Mouse (Mus musculus) adrenal gland, adult 8-10 months (tissue): ENCODE results near the gene Ncaph. TPM values are rescaled to one million over a fixed set of nuclear protein-coding genes. Genes with fewer than 3 reads are reported as not detected.
"Not testable (repeated sequence)": the region's sequence is repeated elsewhere in the genome, so short reads cannot be mapped to it uniquely, and the experiment has no call there.

Experiments
- DNase-seq: peaks from one replicate; pipeline ENCODE4 v3.0.0; 2022
- total RNA-seq, 4 experiments: library from RNA; stranded (reverse); gene quantifications; 2 replicates each; pipeline ENCODE4 v1.2.4; 2022

Ncaph gene
- total RNA-seq, 4 experiments from 2014 or later = 1.6 to 2.4 (median 1.7) TPM

DNA sequence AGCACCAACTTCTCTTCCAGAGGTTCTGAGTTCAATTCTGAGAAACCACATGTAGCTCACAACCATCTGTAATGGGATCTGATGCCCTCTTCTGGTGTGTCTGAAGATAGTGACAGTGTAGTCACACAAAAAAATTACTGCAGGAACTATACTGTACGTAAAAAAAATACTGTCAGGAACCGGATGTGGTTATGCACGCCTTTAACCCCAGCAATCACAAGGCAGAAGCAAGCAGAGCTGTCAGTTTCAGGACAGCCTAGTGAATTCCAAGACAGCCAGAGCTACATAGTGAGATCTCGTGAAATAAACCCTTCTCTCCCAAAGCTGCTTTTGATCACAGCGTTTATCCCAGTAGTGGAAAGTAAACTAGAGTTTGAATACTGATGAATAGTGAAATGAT lies 47.5 kb downstream of the Ncaph start:
- DNase-seq = no peak

DNA sequence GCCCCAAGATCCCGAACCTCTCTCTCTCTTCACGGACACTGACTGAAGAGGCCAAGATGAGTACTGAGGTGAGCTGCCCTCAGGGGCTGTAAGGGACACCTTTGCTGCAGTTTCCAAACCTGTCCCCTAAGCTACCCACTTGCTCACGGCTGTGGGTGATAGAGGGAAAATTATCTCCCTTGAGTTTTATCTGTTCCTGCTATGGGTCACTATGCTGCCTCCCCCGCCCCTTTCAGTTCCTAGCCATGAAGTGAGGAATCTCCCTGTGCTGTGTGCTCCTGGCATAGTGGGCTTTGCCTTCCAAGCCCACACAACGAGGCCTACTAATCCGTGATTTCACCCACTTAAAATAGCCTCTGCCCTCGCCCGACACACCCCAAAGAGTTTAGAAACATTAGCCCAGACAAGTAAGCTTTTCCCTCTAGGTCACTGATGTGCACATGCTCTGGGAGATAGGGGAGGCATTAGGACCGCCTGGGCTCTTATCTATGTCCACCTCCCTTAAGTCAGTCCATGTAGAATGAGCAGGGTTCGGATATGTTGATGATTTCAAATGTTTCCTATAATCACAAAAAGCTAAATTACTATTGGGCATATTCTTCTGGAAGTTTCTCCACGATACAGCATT lies 53.0 kb downstream of the Ncaph start:
- DNase-seq = no peak

DNA sequence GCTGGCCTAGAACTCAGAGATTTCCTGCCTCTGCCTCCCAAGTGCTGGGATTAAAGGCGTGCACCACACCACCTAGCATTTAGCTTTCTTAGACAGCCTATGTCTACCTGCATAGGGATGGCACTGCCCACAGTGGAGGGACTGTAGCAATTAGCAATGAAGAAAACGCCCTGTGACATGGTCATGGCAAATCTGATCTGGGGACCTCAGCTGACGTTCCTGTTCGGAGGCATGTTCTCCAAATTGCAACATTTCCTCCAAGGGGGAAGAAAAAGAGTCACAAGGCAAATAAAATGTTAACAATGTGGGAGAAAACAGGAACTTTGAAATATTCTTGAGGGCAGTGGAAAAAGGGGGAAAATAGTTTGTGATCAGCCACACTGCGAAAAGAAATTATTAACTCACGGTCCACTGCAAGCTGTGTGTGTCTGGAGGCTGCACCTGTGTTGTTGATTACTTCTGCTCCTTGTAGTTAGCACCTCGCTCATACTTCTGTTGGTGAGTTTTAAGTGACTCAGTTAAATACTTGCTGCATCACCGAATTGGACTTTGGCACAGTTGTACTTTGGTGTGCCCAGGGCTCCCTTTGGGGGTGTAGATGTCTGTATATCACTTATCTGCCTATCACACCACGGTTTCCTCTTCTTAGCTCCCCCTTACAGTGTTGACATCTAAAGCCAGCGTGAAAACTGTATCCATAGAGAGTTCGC lies 53.7 kb downstream of the Ncaph start:
- DNase-seq = no peak

DNA sequence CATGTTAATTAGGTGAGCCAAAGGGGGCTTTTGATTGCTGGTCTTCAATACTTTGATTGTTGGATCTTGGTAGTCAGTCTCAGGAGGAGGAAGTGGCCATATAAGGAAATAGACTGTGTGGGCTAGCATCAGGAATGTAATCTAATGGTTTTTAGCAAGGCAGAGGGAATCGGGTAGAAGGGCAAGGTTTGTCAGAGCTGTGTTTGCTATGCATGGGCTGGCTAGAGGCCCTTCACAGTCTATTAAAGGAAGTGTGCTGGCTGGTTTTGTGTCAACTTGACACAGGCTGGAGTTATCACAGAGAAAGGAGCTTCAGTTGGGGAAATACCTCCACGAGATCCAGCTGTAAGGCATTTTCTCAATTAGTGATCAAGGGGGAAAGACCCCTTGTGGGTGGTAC lies 54.7 kb downstream of the Ncaph start:
- not testable (repeated sequence) for DNase-seq

DNA sequence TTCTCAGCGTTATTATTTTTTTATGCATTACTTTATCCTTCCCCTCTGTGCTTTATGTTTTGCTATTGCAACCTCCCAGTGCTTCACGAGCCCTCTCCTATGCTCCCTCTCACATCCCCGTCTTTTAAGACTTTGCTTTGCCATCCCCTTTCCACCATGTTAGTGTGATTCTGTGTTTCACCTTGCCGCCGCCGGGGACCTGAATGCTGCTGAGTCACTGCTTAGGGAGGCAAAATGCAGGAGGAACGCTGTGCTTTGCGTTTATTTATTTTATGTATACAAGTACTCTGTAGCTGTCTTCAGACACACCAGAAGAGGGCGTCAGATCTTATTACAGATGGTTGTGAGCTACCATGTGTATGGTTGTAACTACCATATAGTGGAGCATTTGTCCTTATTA lies 56.1 kb downstream of the Ncaph start:
- no peak for DNase-seq

DNA sequence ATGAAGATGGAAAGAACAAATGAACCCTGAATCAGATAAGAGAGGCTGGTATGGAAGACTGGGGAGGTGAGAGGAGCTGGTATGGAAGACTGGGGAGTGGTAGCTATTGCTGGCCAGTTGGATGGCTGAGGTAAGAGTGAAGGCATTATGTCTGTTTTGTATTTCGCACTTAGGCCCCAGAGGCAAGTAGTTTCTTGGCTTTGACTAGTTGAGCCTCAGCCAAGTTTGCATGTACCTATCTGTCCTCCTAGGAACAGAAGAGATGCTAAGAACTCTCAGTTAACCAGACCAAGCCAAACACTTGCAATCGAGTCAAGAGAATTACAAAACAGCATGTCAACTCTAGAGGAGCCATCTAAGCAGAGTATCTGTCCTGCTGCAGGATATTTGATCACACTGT lies 59.6 kb downstream of the Ncaph start:
- no peak for DNase-seq

DNA sequence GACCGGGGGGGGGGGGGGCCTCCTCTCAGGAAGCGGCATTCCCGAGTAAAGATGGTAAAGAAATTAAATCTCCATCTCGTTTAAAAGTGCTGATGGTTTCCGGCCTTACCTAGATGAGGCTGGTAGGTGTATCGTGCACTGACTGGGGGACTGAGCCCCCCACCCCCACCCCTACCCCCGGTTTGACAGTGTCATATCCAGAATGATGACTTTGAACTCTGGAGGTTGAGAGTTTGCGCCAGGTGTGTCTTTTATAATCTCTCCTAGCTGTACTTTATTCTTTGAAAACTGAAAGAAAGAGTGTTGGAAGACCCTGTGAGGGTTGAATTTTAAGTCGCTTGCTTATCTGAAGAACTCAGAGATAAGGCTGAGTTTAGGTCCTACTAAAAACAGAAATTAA lies 62.9 kb downstream of the Ncaph start:
- no peak for DNase-seq

DNA sequence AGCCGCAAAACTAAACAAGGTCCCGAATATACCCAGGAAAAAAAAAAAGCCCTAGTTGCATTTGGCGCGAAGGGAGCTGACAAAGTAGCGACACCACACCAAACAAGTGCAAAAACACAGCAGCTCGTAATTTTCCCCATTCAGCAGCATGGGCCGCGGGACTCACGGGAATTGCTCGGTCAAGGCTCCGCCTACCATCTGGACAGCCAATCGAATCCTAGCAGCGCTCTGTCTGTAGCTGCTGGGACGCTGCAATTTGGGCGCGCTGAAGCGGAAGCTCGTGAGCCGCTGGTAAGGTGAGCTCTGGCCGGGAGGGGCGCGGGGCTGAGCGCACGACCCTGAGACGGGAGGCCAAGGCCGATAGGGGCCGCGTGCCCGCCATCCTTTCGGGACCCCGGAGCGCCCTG lies 63.3 kb downstream of the Ncaph start, which contains the start of gene Blvra:
TSS of gene Blvra (plus strand) at position 231 of the 407 bp plus-strand sequence.
- DNase-seq = peak; percentile 84

DNA sequence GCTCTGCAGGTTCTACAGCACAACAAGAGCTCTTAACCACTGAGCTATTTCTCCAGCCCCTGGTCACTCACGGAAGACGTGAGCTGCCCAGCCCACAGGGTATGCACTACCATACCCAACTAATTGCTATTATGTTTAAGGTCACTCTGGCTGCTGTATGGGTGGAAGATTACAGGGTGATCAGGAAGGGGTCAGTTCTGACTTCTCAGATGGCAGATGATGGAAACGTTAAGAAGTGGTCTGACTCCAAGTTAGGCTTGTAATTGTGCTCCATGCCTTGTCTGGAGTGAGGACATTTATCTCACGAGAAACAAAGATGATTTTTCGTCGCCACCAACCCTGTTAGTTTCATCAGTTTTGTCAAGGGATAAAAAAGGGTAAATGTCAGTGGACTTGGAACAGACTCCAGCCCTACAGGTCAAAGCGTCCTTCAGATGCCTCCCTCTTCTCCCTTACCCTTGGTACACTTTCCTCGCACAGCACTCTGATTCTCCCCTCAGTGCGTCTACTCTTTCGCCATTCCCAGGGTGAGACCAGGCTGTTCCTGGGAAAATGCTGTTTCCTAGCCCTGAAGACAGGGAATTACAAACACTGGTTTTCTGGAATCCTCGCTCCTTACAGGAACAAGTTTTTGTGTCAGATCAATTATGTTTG lies 63.8 kb downstream of the Ncaph start:
- no peak for DNase-seq

DNA sequence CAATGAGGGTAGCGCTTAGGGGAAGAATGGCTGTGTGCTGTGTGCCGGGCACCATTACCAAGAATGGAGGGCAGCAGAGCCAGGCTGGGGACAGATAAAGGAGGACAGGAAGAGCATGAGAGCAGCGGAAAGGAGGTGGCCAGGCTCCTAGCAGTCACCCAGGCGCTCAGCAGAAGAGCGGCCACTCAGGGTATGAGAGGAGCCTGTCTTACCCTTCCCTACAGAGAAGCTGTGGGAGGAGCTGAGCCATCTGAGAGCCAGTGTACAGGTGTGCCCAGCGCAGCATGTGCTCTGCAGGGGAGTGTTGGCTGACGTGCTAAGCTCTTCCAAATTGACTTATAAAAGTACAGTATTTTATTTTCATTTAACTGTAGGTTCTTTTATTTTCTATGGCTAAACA lies 64.9 kb downstream of the Ncaph start:
- DNase-seq = no peak

DNA sequence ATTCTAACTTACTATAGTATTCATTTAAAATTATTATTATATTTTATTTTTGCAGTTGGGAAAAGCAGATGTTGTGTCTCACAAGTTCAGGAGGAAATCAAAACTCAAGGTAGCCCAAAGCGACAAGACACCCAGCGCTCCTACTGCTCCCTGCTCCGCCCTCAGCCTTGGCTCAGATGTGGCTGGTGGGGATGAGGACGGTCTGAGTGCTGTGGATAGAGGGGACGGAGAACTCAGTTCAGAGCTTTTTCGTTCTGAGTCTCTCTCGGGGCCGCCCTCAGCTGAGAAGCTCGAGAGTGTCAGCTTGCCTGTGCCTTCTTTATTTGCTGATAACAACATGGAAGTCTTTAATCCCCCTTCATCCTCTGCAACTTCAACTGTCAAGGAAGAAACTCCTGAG lies 72.3 kb downstream of the Ncaph start:
- DNase-seq = no peak

Other genes with a start within 250 kb of the Ncaph start
- gene Sppl2a, start 200.7 kb downstream of the Ncaph start, total RNA-seq = 10 to 100 TPM; 83.8 to 96.5 (median 89.4) TPM
- 10 to 100 TPM in 3 of 4 experiments, 1 to 10 TPM in 1; 9.4 to 15.7 (median 12.3) TPM for gene Ap4e1, start 125.2 kb downstream of the Ncaph start, total RNA-seq
- gene Blvra, start 63.3 kb downstream of the Ncaph start, total RNA-seq = 10 to 100 TPM; 26.7 to 33.4 (median 29.3) TPM
- gene Itpripl1, start 9.5 kb upstream of the Ncaph start, total RNA-seq = 1 to 10 TPM; 4.8 to 6.5 (median 5.4) TPM
- 1 to 10 TPM; 1.1 to 2.5 (median 1.9) TPM for gene 1810024B03Rik, start 74.3 kb upstream of the Ncaph start, total RNA-seq
- 100 to 1,000 TPM in 2 of 4 experiments, 10 to 100 TPM in 2; 81.3 to 110 (median 95.1) TPM for gene Snrnp200, start 74.4 kb upstream of the Ncaph start, total RNA-seq
- 100 to 1,000 TPM; 121 to 155 (median 131) TPM for gene Ciao1, start 113.9 kb upstream of the Ncaph start, total RNA-seq
- gene Tmem127, start 114.0 kb upstream of the Ncaph start, total RNA-seq = 10 to 100 TPM; 80.3 to 95.7 (median 89.0) TPM
- 100 to 1,000 TPM; 108 to 147 (median 121) TPM for gene Stard7, start 136.3 kb upstream of the Ncaph start, total RNA-seq
- gene Dusp2, start 202.2 kb upstream of the Ncaph start, total RNA-seq = under 1 TPM; 0.91 to 0.96 (median 0.92) TPM
- gene Astl, start 204.7 kb upstream of the Ncaph start, total RNA-seq = not detected
- 1 to 10 TPM; 1.1 to 1.7 (median 1.6) TPM for gene Adra2b, start 229.3 kb upstream of the Ncaph start, total RNA-seq